Mouse (Mus musculus) small intestine, adult 2 months (tissue): ENCODE measurements at regions not wholly inside any gene's neighbourhood (a gene's known extent, or its start where the extent isn't known, plus 50 kb on each side); places are given as distances from the start of the nearest gene placed in this dataset.

Source experiments
- H3K27ac ChIP-seq: fragments of 200-500 bp; 2 replicates; pipeline ENCODE4 v1.5.1; 2012; ENCODE audit warnings: low read depth, low read length, control low read depth, inconsistent platforms; ENCODE audit not compliant: insufficient read depth
- H3K27me3 ChIP-seq: fragments of 200-500 bp; 2 replicates; pipeline ENCODE4 v1.6.1; 2012; ENCODE audit warnings: mild to moderate bottlenecking, moderate library complexity, low read length, inconsistent platforms; ENCODE audit not compliant: control insufficient read depth, insufficient read depth
- H3K36me3 ChIP-seq: fragments of 200-500 bp; 2 replicates; pipeline ENCODE4 v1.6.1; 2012; ENCODE audit warnings: mild to moderate bottlenecking, low read length, control low read depth, inconsistent platforms; ENCODE audit not compliant: control insufficient read depth, insufficient read depth
- H3K4me1 ChIP-seq: fragments of 200-500 bp; 2 replicates; pipeline ENCODE4 v1.6.1; 2012; ENCODE audit warnings: low read length, inconsistent platforms, mixed read lengths; ENCODE audit not compliant: control insufficient read depth, insufficient read depth, insufficient read length
- H3K4me3 ChIP-seq: fragments of 200-500 bp; 2 replicates; pipeline ENCODE4 v1.5.1; 2012; ENCODE audit warnings: low read depth, mild to moderate bottlenecking, control low read depth, inconsistent platforms, low read length, moderate library complexity
- CTCF ChIP-seq: fragments of 200-500 bp; IDR thresholded peaks from 2 replicates; pipeline ENCODE4 v1.5.1; 2012; ENCODE audit warnings: low read depth, mild to moderate bottlenecking, control low read depth, inconsistent platforms, low read length, moderate library complexity, mixed read lengths; ENCODE audit not compliant: insufficient replicate concordance, insufficient read length; ENCODE audit errors: extremely low read depth
- POLR2A ChIP-seq: fragments of 200-500 bp; IDR thresholded peaks from 2 replicates; pipeline ENCODE4 v1.6.1; 2012; ENCODE audit warnings: low read depth, mild to moderate bottlenecking, control low read depth, inconsistent platforms, low read length, moderate library complexity
- WGBS: fragments of 180-500 bp; shearing (Covaris S2); methylation state at CpG from one replicate; pipeline ENCODE4 v1.1.7; 2018; 5-methylcytosine and 5-hydroxymethylcytosine counted together

DNA sequence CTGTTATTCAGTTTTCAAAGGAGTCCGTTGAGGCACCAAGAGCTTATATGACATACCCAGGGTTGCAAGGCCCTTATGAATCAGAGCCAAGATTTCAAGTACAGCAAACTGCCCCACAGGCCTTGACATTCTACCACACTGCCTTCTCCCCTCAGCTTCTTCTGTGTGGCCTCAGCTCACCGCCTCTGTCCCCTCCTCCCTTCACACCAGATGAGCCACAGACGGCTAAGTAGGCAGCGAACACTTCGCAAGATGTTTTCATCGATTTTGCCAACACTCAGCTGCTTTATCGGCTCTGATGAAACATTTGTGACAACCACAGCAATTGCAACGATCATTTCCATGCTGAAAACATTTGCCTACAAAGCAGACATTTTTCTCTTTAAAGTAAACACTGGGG, 556.7 kb downstream of the Insc start:
- TF ChIP-seq POLR2A (no peak), CTCF (no peak)
- Histone ChIP-seq H3K36me3 (no peaks in the 10 kb centered on the region), H3K4me1 (no peaks in the 10 kb centered on the region), H3K4me3 (no peak overlapping the region), H3K27ac (no peak overlapping the region), H3K27me3 (no peaks in the 10 kb centered on the region)
- 83% methylated on average over 8 of the region's 8 CpGs for WGBS

DNA sequence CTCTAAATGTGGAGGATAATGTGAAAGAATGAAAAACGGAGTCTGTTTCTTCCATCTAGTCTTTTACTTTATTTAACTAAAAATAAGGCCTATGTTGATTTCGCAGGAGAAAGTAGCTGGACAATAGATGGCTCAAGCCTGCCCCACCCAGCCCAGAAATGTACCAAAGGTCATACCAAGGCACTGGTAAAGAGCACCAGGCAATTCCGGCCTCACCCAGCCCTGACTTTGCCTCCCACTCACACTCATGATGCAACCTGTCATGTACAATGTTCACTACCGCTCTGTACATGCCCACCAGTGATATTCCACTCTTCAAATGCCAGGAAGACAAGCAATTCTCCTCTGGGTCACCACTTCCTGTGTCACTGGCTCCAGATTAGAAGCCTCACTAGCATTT, 564.9 kb downstream of the Insc start:
- Histone ChIP-seq H3K27me3 (no peaks in the 10 kb centered on the region), H3K27ac (no peak overlapping the region), H3K4me3 (no peak overlapping the region), H3K36me3 (no peaks in the 10 kb centered on the region), H3K4me1 (peaks cover 4% of the 10 kb centered on the region; the same call in 1 of the 2 replicates)
- TF ChIP-seq CTCF (no peak), POLR2A (no peak)
- 43% methylated on average over 4 of the region's 4 CpGs for WGBS

GRCm38 (mm10) chr7:115310400-115311225, 567.1 kb downstream of the Insc start:
- Histone ChIP-seq H3K27me3 (no peaks in the 10 kb centered on the region), H3K27ac (no peak overlapping the region), H3K4me1 (peaks cover 4% of the 10 kb centered on the region; the same call in 1 of the 2 replicates), H3K4me3 (no peak overlapping the region), H3K36me3 (no peaks in the 10 kb centered on the region)
- WGBS, result 20% methylated on average over 5 of the region's 5 CpGs
- TF ChIP-seq POLR2A, result no peak
- no peak for TF ChIP-seq CTCF

DNA sequence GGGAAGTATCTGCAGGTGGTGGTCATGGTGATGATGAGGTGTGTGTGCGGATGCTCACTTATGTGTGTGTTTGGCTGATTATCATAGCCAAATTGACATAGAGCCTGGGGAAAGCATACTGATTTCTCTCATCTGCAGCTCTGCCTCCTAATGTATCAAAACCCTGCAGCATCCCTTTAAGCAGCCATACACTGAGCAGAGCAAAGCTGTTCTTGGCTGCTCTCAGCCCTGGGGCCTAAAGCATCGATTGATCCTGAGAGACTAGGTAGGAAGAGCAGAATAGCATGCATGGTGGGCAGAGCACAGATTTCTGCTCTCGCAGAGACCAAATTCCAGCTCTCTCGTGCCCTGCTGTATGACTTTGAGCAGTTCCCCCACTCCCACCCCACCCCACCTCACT, 576.0 kb downstream of the Insc start:
- TF ChIP-seq POLR2A (no peak), CTCF (no peak)
- no peaks in the 10 kb centered on the region for H3K27me3 ChIP-seq
- H3K27ac ChIP-seq, result no peak overlapping the region
- no peaks in the 10 kb centered on the region for H3K4me1 ChIP-seq
- H3K36me3 ChIP-seq, result no peaks in the 10 kb centered on the region
- no peak overlapping the region for H3K4me3 ChIP-seq
- WGBS, result 77% methylated on average over 4 of the region's 4 CpGs

- 75% methylated on average over 5 of the region's 5 CpGs for WGBS
- Histone ChIP-seq H3K27me3 (no peaks in the 10 kb centered on the region), H3K36me3 (no peaks in the 10 kb centered on the region), H3K4me1 (no peaks in the 10 kb centered on the region), H3K4me3 (no peak overlapping the region), H3K27ac (no peak overlapping the region)
- TF ChIP-seq POLR2A (no peak), CTCF (no peak)
Observed at GRCm38 (mm10) chr7:115322989-115323388, 579.5 kb downstream of the Insc start.

DNA sequence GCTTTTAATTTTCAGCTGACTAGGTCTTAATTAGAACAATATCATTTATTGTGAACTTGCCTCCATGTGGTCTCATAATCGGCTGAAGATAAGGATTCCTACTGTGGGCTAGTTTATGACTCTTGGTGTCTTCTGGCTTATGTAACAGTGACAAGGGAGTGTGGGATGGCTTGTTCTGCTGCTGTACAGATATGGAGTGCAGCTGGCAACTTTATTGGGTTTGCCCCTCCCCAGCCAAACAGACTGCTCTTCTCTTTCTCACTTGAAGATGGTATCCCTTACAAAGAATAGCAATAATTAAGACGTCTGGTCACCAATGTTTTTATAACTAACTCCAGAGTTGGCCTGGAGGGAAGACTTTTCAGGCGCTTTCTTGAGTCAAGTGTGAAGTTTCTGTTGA, 584.8 kb downstream of the Insc start:
- no peaks in the 10 kb centered on the region for H3K36me3 ChIP-seq
- WGBS, result 62% methylated on average over 3 of the region's 3 CpGs
- H3K27ac ChIP-seq, result no peak overlapping the region
- H3K4me3 ChIP-seq, result no peak overlapping the region
- no peaks in the 10 kb centered on the region for H3K4me1 ChIP-seq
- TF ChIP-seq CTCF (no peak), POLR2A (no peak)
- no peaks in the 10 kb centered on the region for H3K27me3 ChIP-seq

DNA sequence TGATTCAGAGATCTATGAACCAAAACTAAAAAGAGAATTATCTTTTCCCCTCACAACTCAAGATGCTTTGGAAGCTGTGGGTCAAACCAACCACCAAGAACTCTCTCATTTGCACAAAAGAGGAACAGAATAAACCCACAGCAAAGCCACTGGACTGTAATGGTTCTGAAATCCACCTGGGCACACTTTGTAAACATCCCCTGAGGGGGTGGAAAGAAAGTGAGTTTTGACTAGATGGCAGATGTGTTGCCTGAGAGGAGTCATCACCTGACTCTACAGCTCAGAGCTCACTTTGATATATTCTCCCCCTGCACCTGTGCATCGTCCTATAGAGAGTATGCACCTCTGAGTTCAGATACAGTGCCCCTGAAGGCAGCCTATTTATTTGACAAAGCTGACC, 588.2 kb downstream of the Insc start:
- no peak overlapping the region for H3K4me3 ChIP-seq
- TF ChIP-seq POLR2A (no peak), CTCF (no peak)
- H3K27ac ChIP-seq, result no peak overlapping the region
- no peaks in the 10 kb centered on the region for H3K27me3 ChIP-seq
- no peaks in the 10 kb centered on the region for H3K4me1 ChIP-seq
- WGBS, result 81% methylated on average over 1 of the region's 1 CpGs
- H3K36me3 ChIP-seq, result no peaks in the 10 kb centered on the region
